Mouse (Mus musculus): Measurements from ENCODE around the gene Kdm3a.

The Kdm3a gene

DNA sequence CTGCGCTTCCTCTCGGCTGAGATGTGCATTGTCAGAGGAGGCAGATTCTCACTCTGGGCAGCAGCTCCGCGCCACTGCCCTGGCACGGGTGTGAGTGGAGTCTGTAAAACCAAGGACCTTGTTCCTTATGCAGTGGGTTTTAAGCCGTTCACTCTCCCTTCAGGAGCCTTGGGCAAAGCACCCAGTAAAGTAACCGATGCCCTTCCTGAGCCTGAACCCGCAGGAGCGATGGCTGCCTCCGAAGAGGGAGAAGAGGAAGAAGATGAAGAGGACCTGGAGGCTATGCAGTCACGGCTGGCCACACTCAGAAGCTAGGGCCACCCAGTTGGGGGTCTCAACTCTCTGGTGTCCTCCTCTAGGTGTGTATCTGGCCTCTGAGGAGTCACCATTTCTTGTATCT lies 53.3 kb downstream of the Kdm3a start:
- DNase-seq (ENCODE audit: low read depth, low spot score), result no peak

GRCm38 (mm10) chr6:71575359-71575758 lies 57.4 kb downstream of the Kdm3a start:
- no peak for DNase-seq (ENCODE audit: low read depth, low spot score)

GRCm38 (mm10) chr6:71569025-71569424 lies 63.8 kb downstream of the Kdm3a start:
- DNase-seq (ENCODE audit: low read depth, low spot score), result no peak

DNA sequence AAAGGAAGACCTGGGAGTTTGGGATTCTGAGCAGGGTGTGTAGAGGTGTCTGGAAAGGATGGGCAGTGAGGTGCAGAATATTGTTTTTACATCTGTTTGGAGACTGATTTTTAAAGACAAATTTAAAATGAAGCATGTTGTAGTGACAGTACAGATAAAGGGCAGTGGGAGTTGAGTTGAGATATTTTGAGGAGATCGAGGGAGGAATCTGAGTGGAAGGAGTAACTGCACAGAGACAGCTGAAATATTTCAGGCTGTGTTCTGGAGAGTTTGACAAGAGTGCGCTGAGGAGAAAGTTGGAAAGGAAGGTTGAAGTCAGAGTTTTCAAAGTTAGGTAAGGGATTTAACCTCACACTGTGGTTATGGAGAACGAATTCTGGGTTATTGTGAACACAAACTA lies 64.2 kb downstream of the Kdm3a start:
- no peak for DNase-seq (ENCODE audit: low read depth, low spot score)

- DNase-seq (ENCODE audit: low read depth, low spot score), result no peak
These were observed 76.0 kb downstream of the Kdm3a start for GRCm38 (mm10) chr6:71556826-71557225.

GRCm38 (mm10) chr6:71555507-71555951 lies 77.3 kb downstream of the Kdm3a start:
- DNase-seq (ENCODE audit: low read depth, low spot score), result no peak

DNA sequence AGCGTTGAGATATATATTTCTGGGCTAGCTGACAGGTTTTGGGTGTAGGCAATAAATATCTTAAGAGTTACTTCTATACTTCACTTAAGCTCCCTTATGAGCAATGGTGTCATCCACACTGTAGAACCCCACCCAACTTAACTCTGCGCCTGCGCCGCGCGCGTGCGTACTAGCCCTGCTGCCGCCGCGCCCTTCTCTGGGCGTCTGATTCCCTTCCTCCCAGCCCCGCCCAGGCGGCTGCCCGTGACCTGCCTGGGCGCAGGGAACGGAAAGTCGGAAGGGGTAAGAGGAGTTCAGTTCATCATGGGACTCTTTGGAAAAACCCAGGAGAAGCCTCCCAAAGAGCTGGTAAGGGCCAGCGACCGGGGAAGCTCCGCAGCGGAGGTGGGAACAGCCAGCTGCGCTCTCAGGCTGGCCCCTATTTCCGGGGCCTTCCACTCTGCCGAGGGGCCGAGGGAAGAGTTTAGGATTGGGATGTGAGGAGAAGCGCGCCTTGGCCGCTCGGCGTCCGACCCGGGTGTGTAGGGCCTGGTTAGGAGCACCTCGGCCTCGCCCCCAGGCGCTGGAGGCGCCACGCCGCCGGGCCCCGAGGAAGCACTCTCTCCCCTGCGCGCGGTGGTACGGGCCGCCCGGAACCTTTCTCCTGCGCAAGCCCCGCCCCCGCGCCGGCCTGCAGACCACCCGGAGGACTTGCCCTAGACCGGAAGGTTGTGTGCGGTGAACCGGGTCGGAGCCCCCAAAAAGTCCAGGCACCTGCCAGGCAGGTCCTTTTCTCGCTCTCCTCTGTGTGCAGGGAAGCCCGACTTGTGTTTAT lies 88.9 kb downstream of the Kdm3a start, which contains the start of gene Chmp3:
Gene Chmp3, plus strand, starts transcription at position 112 of the 814 bp plus-strand sequence.
- peak; percentile 98 for DNase-seq (ENCODE audit: low read depth, low spot score)
